Mouse (Mus musculus): ENCODE results near the gene Kcnj9.

DNA sequence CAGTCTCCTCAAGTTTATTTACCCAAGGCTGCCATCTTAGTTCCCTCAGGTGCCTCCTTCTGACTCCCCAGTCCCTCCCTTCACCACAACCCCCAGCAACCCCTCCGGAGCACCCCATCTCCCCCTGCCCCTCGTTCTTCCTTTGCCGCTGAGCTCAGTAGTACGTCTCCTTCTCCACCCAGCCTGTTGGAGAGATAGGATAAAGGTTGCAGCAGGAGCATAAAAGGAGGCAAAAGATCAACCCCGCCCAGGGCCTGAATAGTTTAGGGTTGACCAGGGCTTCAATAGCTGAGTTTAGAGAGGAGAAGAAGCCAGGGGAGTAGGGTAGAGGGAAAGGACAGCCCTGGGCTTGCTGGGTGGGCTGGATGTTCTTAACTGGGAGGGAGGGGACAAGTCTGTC lies 54.6 kb downstream of the Kcnj9 start:
- TF ChIP-seq POLR2A (IDR thresholded peaks at IDR 0.05; ENCODE audit: extremely low read depth, insufficient read depth, low read length) = no peak
- no peak for TF ChIP-seq CTCF (IDR thresholded peaks at IDR 0.05; ENCODE audit: extremely low read depth, insufficient read depth, low read length)

Data from cortical plate, adult 2 months (tissue).